Mouse (Mus musculus) lung, adult 10 weeks (tissue): ENCODE measurements around the gene Lrfn3. TPM values are rescaled to one million over a fixed set of nuclear protein-coding genes. Genes with fewer than 3 reads are reported as not detected.

Experiments used
- polyA plus RNA-seq: library from polyadenylated mRNA; stranded (reverse); fragments of 350-450 nt; fragmentation: Illumina TruSeq; extraction: RNeasy Lipid Tissue Mini Kit (QIAGEN cat#74804); gene quantifications from one replicate; pipeline ENCODE4 v1.2.3, GENCODE M21; 2014; ENCODE audit warnings: low read depth, low replicate concordance; ENCODE audit not compliant: insufficient read depth

Gene Lrfn3
- 2.7 TPM for polyA plus RNA-seq

GRCm38 (mm10) chr7:30362652-30363343 is at the start of gene Lrfn3:
Lrfn3 (minus strand) TSS chr7:30362772.

DNA sequence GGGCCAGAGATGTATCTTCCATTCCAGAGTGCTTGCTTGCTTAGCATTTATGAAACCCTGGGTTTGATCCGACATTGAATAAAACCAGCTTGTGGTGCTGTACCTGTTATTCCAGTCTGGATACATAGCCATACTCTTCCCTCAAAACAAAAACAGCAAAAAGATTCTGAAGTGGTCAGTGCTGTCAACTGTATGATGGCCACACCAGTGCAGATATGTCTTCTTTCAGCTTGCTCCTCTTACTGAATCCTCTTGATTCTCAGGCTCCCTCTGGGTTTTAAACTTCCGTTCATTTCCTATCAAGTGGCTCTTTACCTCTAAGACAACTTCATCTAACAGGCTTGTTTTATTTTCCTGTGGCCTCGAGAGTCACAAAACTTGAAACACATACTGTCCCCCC is 38.8 kb downstream of the Lrfn3 start, which contains the start of gene Sdhaf1:
Sdhaf1 (minus strand) TSS at position 101 of the 400 bp plus-strand sequence.

DNA sequence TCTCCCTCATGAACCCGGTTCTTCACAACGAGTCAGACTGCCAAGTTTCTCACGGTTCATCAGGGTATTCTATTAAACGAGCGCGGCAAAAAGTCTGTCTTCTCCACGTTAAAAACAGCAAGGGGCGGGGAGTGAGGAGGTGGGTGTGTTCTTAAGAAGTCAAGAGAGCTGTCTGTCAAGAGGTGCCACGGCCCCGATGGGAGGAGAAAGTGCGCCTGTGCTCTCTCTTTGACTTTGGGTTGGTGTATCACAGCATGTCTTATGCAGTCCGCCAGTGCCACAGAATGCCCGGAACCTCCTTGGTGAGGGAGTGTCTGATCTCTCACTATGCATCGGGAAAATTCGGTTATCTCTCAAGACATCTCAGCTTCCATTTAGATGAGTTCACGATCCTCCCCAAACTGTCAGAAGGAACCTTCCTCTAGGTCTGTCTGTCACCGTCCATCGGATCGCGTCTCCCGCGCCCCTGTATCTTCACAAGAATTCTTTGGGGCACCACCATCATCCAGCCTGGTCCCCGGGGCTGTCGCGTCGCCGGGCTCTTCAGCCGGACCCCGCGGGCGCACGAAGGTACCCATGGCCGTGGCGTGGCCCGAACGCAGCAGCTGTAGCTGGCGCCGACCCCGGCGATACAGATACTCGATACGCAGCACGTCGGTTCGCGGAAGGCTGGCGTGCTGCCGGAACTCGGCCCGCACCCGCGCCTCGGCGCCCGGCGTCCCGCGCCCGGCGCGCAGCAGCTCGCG is 40.9 kb downstream of the Lrfn3 start, which contains the start of gene E130208F15Rik:
E130208F15Rik (plus strand) TSS at position 202 of the 746 bp plus-strand sequence.

GRCm38 (mm10) chr7:30314721-30315155 is 47.8 kb downstream of the Lrfn3 start, which contains the start of gene Syne4:
Syne4 (plus strand) TSS chr7:30314807.

DNA sequence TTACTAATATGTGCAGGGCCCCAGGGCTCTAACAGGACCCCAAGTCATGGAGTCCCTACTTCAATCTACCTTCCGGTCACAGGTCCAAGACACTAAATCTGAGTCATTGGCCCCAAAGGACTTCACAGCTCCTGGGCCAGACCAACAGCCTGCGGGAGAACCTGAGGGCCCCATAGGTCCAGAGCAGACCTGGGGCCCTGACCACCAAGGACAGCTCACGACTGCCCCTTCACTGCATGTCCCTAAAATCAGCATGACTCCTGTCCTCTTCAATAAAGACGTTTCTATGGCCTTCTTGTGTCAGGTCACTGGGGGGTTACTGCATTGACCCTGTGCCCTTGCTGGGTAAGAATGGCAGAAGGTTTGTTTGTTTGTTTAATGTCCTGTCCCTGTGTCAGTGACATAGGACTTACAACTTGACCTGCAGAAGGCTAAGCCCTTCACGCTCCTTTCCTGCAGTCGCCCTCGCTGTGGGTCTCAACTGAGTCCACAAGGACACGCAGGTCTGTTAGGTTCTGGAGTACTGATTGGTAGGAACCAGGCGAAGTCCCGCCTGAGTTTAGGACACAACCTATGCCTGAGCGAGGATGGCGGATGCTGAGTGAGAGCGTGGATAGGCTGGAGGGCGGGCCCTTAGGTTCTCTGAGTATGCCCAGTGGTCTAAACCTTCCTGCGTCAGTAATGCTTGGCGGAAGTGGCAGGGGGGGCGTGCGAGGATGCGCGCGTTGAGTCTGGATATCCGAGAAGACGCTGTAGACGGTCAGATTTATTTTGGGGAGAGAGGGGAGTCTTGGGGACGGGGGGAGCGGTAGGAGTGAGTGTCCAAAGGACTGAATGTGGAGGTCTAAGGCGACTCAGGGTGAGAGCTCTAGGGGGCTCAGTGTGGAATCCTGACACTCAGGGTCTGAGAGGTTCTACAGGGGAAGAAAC is 54.2 kb downstream of the Lrfn3 start, which contains the start of gene Alkbh6:
Alkbh6 (plus strand) TSS at position 642 of the 930 bp plus-strand sequence.

Other genes with a start within 250 kb of the Lrfn3 start
- gene Zfp382, start 240.8 kb downstream of the Lrfn3 start, polyA plus RNA-seq: 0.50 TPM
- gene Zfp146, start 193.0 kb downstream of the Lrfn3 start, polyA plus RNA-seq: 21.5 TPM
- 91.7 TPM for gene Cox7a1, start 178.6 kb downstream of the Lrfn3 start, polyA plus RNA-seq
- gene Capns1, start 164.0 kb downstream of the Lrfn3 start, polyA plus RNA-seq: 301 TPM
- 84.4 TPM for gene Polr2i, start 130.8 kb downstream of the Lrfn3 start, polyA plus RNA-seq
- 83.5 TPM for gene Tbcb, start 130.5 kb downstream of the Lrfn3 start, polyA plus RNA-seq
- gene Ovol3, start 127.0 kb downstream of the Lrfn3 start, polyA plus RNA-seq: not detected
- gene Thap8, start 82.7 kb downstream of the Lrfn3 start, polyA plus RNA-seq: not detected
- gene Wdr62, start 82.4 kb downstream of the Lrfn3 start, polyA plus RNA-seq: 3.4 TPM
- 3.7 TPM for gene Clip3, start 71.0 kb downstream of the Lrfn3 start, polyA plus RNA-seq
- 44.8 TPM for gene Alkbh6, start 54.1 kb downstream of the Lrfn3 start, polyA plus RNA-seq
- 3.2 TPM for gene Syne4, start 48.0 kb downstream of the Lrfn3 start, polyA plus RNA-seq
- gene E130208F15Rik, start 41.0 kb downstream of the Lrfn3 start, polyA plus RNA-seq: 0.27 TPM
- 9.9 TPM for gene Sdhaf1, start 38.9 kb downstream of the Lrfn3 start, polyA plus RNA-seq
- 345 TPM for gene Tyrobp, start 51.0 kb upstream of the Lrfn3 start, polyA plus RNA-seq
- 19.1 TPM for gene Hcst, start 57.1 kb upstream of the Lrfn3 start, polyA plus RNA-seq
- 3.7 TPM for gene Nfkbid, start 59.0 kb upstream of the Lrfn3 start, polyA plus RNA-seq
- gene Aplp1, start 82.8 kb upstream of the Lrfn3 start, polyA plus RNA-seq: 5.0 TPM
- gene Kirrel2, start 94.9 kb upstream of the Lrfn3 start, polyA plus RNA-seq: not detected
- gene Nphs1, start 95.5 kb upstream of the Lrfn3 start, polyA plus RNA-seq: not detected
- not detected for gene Prodh2, start 130.8 kb upstream of the Lrfn3 start, polyA plus RNA-seq
- 1.8 TPM for gene Arhgap33, start 172.3 kb upstream of the Lrfn3 start, polyA plus RNA-seq
- 15.7 TPM for gene Hspb6, start 189.4 kb upstream of the Lrfn3 start, polyA plus RNA-seq
- gene Proser3, start 189.5 kb upstream of the Lrfn3 start, polyA plus RNA-seq: 3.8 TPM
- 24.8 TPM for gene Lin37, start 197.1 kb upstream of the Lrfn3 start, polyA plus RNA-seq
- gene U2af1l4, start 200.5 kb upstream of the Lrfn3 start, polyA plus RNA-seq: 48.6 TPM
- gene Gm49396, start 200.6 kb upstream of the Lrfn3 start, polyA plus RNA-seq: 3.4 TPM
- 190 TPM for gene Psenen, start 200.9 kb upstream of the Lrfn3 start, polyA plus RNA-seq
- 8.4 TPM for gene Igflr1, start 202.7 kb upstream of the Lrfn3 start, polyA plus RNA-seq
- gene Kmt2b, start 226.0 kb upstream of the Lrfn3 start, polyA plus RNA-seq: 8.2 TPM
- 2.5 TPM for gene Zbtb32, start 236.1 kb upstream of the Lrfn3 start, polyA plus RNA-seq